Mouse (Mus musculus) embryo, embryonic 9.5 days (tissue): ENCODE results near the gene Ppp4c.
"Not testable (repeated sequence)": the region's sequence is repeated elsewhere in the genome, so short reads cannot be mapped to it uniquely, and the experiment has no call there.

Experiments used
- DNase-seq: peaks from one replicate; pipeline ENCODE4 v3.0.0-alpha.2; 2017; ENCODE audit errors: extremely low spot score

The Ppp4c gene

GRCm38 (mm10) chr7:126781661-126782370, 10.5 kb downstream of the Ppp4c start:
- DNase-seq: no peak

GRCm38 (mm10) chr7:126780971-126781635, 11.2 kb downstream of the Ppp4c start, which contains the start of gene Tbx6:
Gene Tbx6, plus strand, starts transcription at chr7:126781483.
- DNase-seq: no peak

- DNase-seq: peak; percentile 91
Measured at GRCm38 (mm10) chr7:126779983-126780970, 12.0 kb downstream of the Ppp4c start.

- DNase-seq: not testable (repeated sequence)
Measured at GRCm38 (mm10) chr7:126779101-126779500, 13.2 kb downstream of the Ppp4c start.

GRCm38 (mm10) chr7:126778147-126778546, 14.1 kb downstream of the Ppp4c start:
- no peak for DNase-seq

- DNase-seq: no peak
Measured at GRCm38 (mm10) chr7:126777476-126777875, 14.8 kb downstream of the Ppp4c start.

GRCm38 (mm10) chr7:126776598-126777057, 15.7 kb downstream of the Ppp4c start, which contains the start of gene Ypel3:
Gene Ypel3, plus strand, starts transcription at chr7:126776955.
- peak; percentile 89 for DNase-seq

- DNase-seq: no peak
Measured at GRCm38 (mm10) chr7:126775978-126776234, 16.4 kb downstream of the Ppp4c start.

- DNase-seq: no peak
Measured at GRCm38 (mm10) chr7:126775185-126775977, 16.9 kb downstream of the Ppp4c start.

- DNase-seq: no peak
Measured at GRCm38 (mm10) chr7:126774463-126774862, 17.8 kb downstream of the Ppp4c start.

GRCm38 (mm10) chr7:126773351-126773750, 18.9 kb downstream of the Ppp4c start:
- DNase-seq: no peak

- DNase-seq: no peak
Measured at GRCm38 (mm10) chr7:126770784-126771183, 21.5 kb downstream of the Ppp4c start.

- no peak for DNase-seq
Measured at GRCm38 (mm10) chr7:126767001-126767400, 25.3 kb downstream of the Ppp4c start.

GRCm38 (mm10) chr7:126766201-126766600, 26.1 kb downstream of the Ppp4c start, which contains the start of gene Gdpd3:
Gene Gdpd3, plus strand, starts transcription at chr7:126766334.
- no peak for DNase-seq

- no peak for DNase-seq
Measured at GRCm38 (mm10) chr7:126765540-126765939, 26.8 kb downstream of the Ppp4c start.

GRCm38 (mm10) chr7:126762471-126763008, 29.8 kb downstream of the Ppp4c start:
- no peak for DNase-seq

GRCm38 (mm10) chr7:126761529-126762067, 30.7 kb downstream of the Ppp4c start:
- no peak for DNase-seq

- no peak for DNase-seq
Measured at GRCm38 (mm10) chr7:126760956-126761355, 31.3 kb downstream of the Ppp4c start.

- DNase-seq: peak; percentile 57
Measured at GRCm38 (mm10) chr7:126760391-126760802, 31.9 kb downstream of the Ppp4c start.

GRCm38 (mm10) chr7:126759672-126760390, 32.5 kb downstream of the Ppp4c start:
- no peak for DNase-seq
